8 mouse cellular contexts compared by ENCODE assay signal in the genomic region with DNA sequence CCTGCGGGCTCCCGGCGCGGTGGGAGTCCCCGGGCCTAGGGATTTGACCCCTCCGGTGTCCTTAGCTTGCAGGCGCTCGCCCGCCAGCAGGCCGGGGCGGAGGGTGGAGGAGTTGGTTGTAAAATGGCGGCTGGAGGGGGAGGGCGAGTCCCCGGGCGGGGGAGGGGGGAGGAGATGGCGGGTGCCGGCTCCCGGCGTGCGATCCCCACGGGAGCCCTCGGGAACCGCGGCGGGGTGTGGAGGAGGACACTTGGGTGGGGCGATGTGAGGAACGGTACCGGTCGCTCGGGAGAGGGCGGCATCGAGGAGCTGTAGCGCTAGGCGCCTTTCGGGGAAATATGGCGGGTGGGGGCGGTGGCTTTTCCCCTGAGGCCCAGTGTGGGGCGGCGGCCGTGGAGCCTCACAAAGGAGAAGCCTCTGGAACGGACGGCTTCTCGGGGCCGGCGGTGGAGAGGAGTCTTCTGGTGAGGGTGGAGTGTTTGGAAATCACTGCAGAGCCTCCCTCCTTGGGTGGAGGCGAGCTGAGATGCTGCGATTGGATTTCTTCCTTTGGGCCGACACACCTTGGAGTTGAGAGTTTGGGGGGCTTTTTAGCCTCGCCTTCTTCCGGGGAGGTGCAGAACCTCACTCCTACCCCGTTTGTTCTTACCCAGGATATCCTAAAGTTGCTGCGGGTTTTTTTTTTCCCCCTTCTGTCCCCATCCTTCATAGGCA. TPM values are rescaled to one million over a fixed set of nuclear protein-coding genes. Genes with fewer than 3 reads are reported as not detected.
DNase-seq lines count a peak whose midpoint lies in the region; ATAC-seq lines count a peak whose summit lies in the region.

No protein-coding gene starts in this region.

- whole genome bisulfite sequencing in intestine, embryonic 15.5 days = under 1% methylated on average over 50 of the region's 52 CpGs
- under 1% methylated on average over 52 of the region's 52 CpGs for WGBS in liver, embryonic 11.5 days
- WGBS in stomach, embryonic 16.5 days = under 1% methylated on average over 51 of the region's 52 CpGs

- H3K27me3 ChIP-seq in intestine, embryonic 15.5 days (replicated peaks) = no peaks in the 10 kb centered on the region
- no peaks in the 10 kb centered on the region for H3K27me3 ChIP-seq in liver, embryonic 11.5 days (replicated peaks; ENCODE audit: control insufficient read depth, insufficient read depth, low read length)
- no peaks in the 10 kb centered on the region for H3K27me3 ChIP-seq in stomach, embryonic 16.5 days (ENCODE audit: control insufficient read depth, insufficient read depth, low read length)

- peak overlapping the region; percentile 87 for H3K4me2 ChIP-seq in intestine, embryonic 15.5 days (replicated peaks)
- peak overlapping the region; percentile 84 for H3K4me2 ChIP-seq in liver, embryonic 11.5 days
- peak overlapping the region; percentile 83 for H3K4me2 ChIP-seq in stomach, embryonic 16.5 days (ENCODE audit: low read depth, low read length)

- H3K36me3 ChIP-seq in intestine, embryonic 15.5 days = peaks cover 4% of the 10 kb centered on the region; the same call in 1 of the 2 replicates
- H3K36me3 ChIP-seq in liver, embryonic 11.5 days (ENCODE audit: control insufficient read depth, insufficient read depth, low read length) = peaks cover 7% of the 10 kb centered on the region; the same call in 1 of the 2 replicates
- H3K36me3 ChIP-seq in stomach, embryonic 16.5 days (ENCODE audit: control insufficient read depth, insufficient read depth, low read length) = no peaks in the 10 kb centered on the region

- ATAC-seq in intestine, embryonic 15.5 days = peak; percentile 77
- peak; percentile 57 for ATAC-seq in liver, embryonic 11.5 days (replicated peaks; ENCODE audit: low FRiP score)
- peak; percentile 67 for ATAC-seq in stomach, embryonic 16.5 days (ENCODE audit: insufficient read depth, low FRiP score)

- DNase-seq in layer of hippocampus, adult 18-20 months (ENCODE audit: low spot score in 2 of 2) = peak; percentile 43 to 71
- DNase-seq in layer of hippocampus, adult 9-10 months (ENCODE audit: low spot score) = no peak
- peak; percentile 61 for DNase-seq in embryo, embryonic 10.5 days (ENCODE audit: low spot score)
- peak; percentile 70 to 88 for DNase-seq in gastrocnemius, postnatal 36 days
- DNase-seq in liver, embryonic 11.5 days (ENCODE audit: low spot score) = peak; percentile 89
- DNase-seq in monocyte, adult 2 months (ENCODE audit: low read depth in 1 of 2, low spot score in 2 of 2) = peak; percentile 27 to 71

- H3K4me1 ChIP-seq in intestine, embryonic 15.5 days (replicated peaks) = peaks cover 27% of the 10 kb centered on the region
- H3K4me1 ChIP-seq in liver, embryonic 11.5 days (replicated peaks; ENCODE audit: control insufficient read depth, insufficient read depth, low read length) = peaks cover 29% of the 10 kb centered on the region
- H3K4me1 ChIP-seq in stomach, embryonic 16.5 days (ENCODE audit: control insufficient read depth, insufficient read depth, low read length) = peaks cover 32% of the 10 kb centered on the region

- H3K27ac ChIP-seq in intestine, embryonic 15.5 days = peak overlapping the region; percentile 98
- H3K27ac ChIP-seq in liver, embryonic 11.5 days (ENCODE audit: low read depth, low read length) = peak overlapping the region; percentile 92
- H3K27ac ChIP-seq in stomach, embryonic 16.5 days (ENCODE audit: low read length) = peak overlapping the region; percentile 94

- H3K9me3 ChIP-seq in intestine, embryonic 15.5 days = no peaks in the 10 kb centered on the region
- H3K9me3 ChIP-seq in liver, embryonic 11.5 days (ENCODE audit: control insufficient read depth, low read length) = no peaks in the 10 kb centered on the region
- no peaks in the 10 kb centered on the region for H3K9me3 ChIP-seq in stomach, embryonic 16.5 days (replicated peaks; ENCODE audit: control insufficient read depth, low read length)

- intact Hi-C loops in gastrocnemius, postnatal 36 days (cut with DNase I) = no loop called here

- peak overlapping the region; percentile 100 for H3K9ac ChIP-seq in intestine, embryonic 15.5 days
- H3K9ac ChIP-seq in liver, embryonic 11.5 days (ENCODE audit: low read depth, low read length) = peak overlapping the region; percentile 89
- H3K9ac ChIP-seq in stomach, embryonic 16.5 days (ENCODE audit: low read length) = peak overlapping the region; percentile 96

- H3K4me3 ChIP-seq in intestine, embryonic 15.5 days (replicated peaks) = peak overlapping the region; percentile 84
- H3K4me3 ChIP-seq in liver, embryonic 11.5 days (ENCODE audit: low read depth, low read length) = peak overlapping the region; percentile 85
- peak overlapping the region; percentile 80 for H3K4me3 ChIP-seq in stomach, embryonic 16.5 days (replicated peaks; ENCODE audit: low read length)

RNA-seq across cellular contexts. Expression of a gene that starts 0.7 kb away (rescaled TPM):
- 1,000 to 10,000 TPM; 1,181 to 1,213 TPM for total RNA-seq in layer of hippocampus, adult 18-20 months (2021)
- 100 to 1,000 TPM; 524 to 527 TPM for total RNA-seq in gastrocnemius, postnatal 36 days (2021)
- polyA plus RNA-seq in intestine, embryonic 15.5 days (2015; fragmentation: Nextera tagmentation; extraction: Ambion mirVana) = 735 and 846 TPM in 2 replicates
- polyA plus RNA-seq in liver, embryonic 11.5 days (2014; fragmentation: Nextera tagmentation; extraction: Ambion mirVana) = 710 and 755 TPM in 2 replicates
- 684 and 689 TPM in 2 replicates for polyA plus RNA-seq in stomach, embryonic 16.5 days (2015; fragmentation: Nextera tagmentation; extraction: Ambion mirVana)

RNA-seq across cellular contexts. Expression of a gene that starts 54.3 kb away (rescaled TPM):
- total RNA-seq in layer of hippocampus, adult 18-20 months (2021) = 100 to 1,000 TPM; 128 to 129 TPM
- 10 to 100 TPM; 38.5 to 44.0 TPM for total RNA-seq in gastrocnemius, postnatal 36 days (2021)
- 105 and 109 TPM in 2 replicates for polyA plus RNA-seq in intestine, embryonic 15.5 days (2015; fragmentation: Nextera tagmentation; extraction: Ambion mirVana)
- polyA plus RNA-seq in liver, embryonic 11.5 days (2014; fragmentation: Nextera tagmentation; extraction: Ambion mirVana) = 70.4 and 71.1 TPM in 2 replicates
- polyA plus RNA-seq in stomach, embryonic 16.5 days (2015; fragmentation: Nextera tagmentation; extraction: Ambion mirVana) = 106 and 107 TPM in 2 replicates
